Mouse (Mus musculus) C2C12 (cell line): Measurements from ENCODE around the gene Brsk2. TPM values are rescaled to one million over a fixed set of nuclear protein-coding genes. Genes with fewer than 3 reads are reported as not detected.

Experiments
- H3K27me3 ChIP-seq: one replicate; pipeline ENCODE4 v1.6.1; 2011; ENCODE audit not compliant: control insufficient read depth, insufficient read depth, insufficient read length
- H3K36me3 ChIP-seq: one replicate; pipeline ENCODE4 v1.6.1; 2011; ENCODE audit not compliant: control insufficient read depth, insufficient read depth
- H3K4me3 ChIP-seq: one replicate; pipeline ENCODE4 v1.5.1; 2011; ENCODE audit warnings: mild to moderate bottlenecking, control low read depth; ENCODE audit not compliant: poor library complexity, insufficient read depth, severe bottlenecking
- H3K79me2 ChIP-seq: one replicate; pipeline ENCODE4 v1.6.1; 2011; ENCODE audit not compliant: control insufficient read depth, insufficient read depth
- H3K79me3 ChIP-seq: one replicate; pipeline ENCODE4 v1.6.1; 2011; ENCODE audit warnings: low read depth, control low read depth
- H3ac ChIP-seq: one replicate; pipeline ENCODE3; 2011; ENCODE audit warnings: low read depth; ENCODE audit not compliant: control insufficient read depth, insufficient read length
- CEBPB ChIP-seq: IDR thresholded peaks from one replicate; pipeline ENCODE4 v1.6.1; 2011; ENCODE audit warnings: low read depth, mild to moderate bottlenecking, control low read depth, moderate library complexity
- CTCF ChIP-seq: IDR thresholded peaks from one replicate; pipeline ENCODE4 v1.5.1; 2011; ENCODE audit not compliant: control insufficient read depth, insufficient read depth, insufficient read length
- FOSL1 ChIP-seq: IDR thresholded peaks from one replicate; pipeline ENCODE4 v1.8.0; 2011; ENCODE audit warnings: mild to moderate bottlenecking, low read length; ENCODE audit not compliant: poor library complexity, insufficient read depth, severe bottlenecking
- MAX ChIP-seq: IDR thresholded peaks from one replicate; pipeline ENCODE4 v1.6.1; 2011; ENCODE audit warnings: mild to moderate bottlenecking, control low read depth
- MYOD1 ChIP-seq: IDR thresholded peaks from one replicate; pipeline ENCODE4 v1.6.1; 2011; ENCODE audit warnings: low read depth; ENCODE audit not compliant: control insufficient read depth, insufficient read length
- MYOG ChIP-seq: IDR thresholded peaks from one replicate; pipeline ENCODE4 v1.6.1; 2011; ENCODE audit not compliant: control insufficient read depth, insufficient read length; ENCODE audit errors: extremely low read depth
- USF1 ChIP-seq: IDR thresholded peaks from one replicate; pipeline ENCODE4 v1.6.1; 2011; ENCODE audit warnings: low read depth, mild to moderate bottlenecking, control low read depth, moderate library complexity
- polyA plus RNA-seq: library from polyadenylated mRNA; unstranded; fragments of >200 nt; fragmentation: generic; extraction: Trizol; gene quantifications from one replicate; pipeline ENCODE4 v1.2.1, GENCODE M21; 2012; ENCODE audit warnings: missing spikeins

Brsk2 gene
- polyA plus RNA-seq, 1 experiment: 0.05 TPM

- no peak for TF ChIP-seq MYOG
- no peaks in the 10 kb centered on the region for H3K36me3 ChIP-seq
- H3K27me3 ChIP-seq: peaks cover 12% of the 10 kb centered on the region
- H3K4me3 ChIP-seq: no peak overlapping the region
- H3K79me3 ChIP-seq: no peaks in the 10 kb centered on the region
- H3K79me2 ChIP-seq: no peaks in the 10 kb centered on the region
- H3ac ChIP-seq: no peak overlapping the region
These were observed 13.0 kb downstream of the Brsk2 start for GRCm38 (mm10) chr7:141962521-141962920.

GRCm38 (mm10) chr7:141966281-141966680 is 16.7 kb downstream of the Brsk2 start:
- peaks cover 12% of the 10 kb centered on the region for H3K27me3 ChIP-seq
- H3K36me3 ChIP-seq: no peaks in the 10 kb centered on the region
- no peaks in the 10 kb centered on the region for H3K79me3 ChIP-seq
- no peak overlapping the region for H3ac ChIP-seq
- no peak overlapping the region for H3K4me3 ChIP-seq
- H3K79me2 ChIP-seq: no peaks in the 10 kb centered on the region
- no peak for TF ChIP-seq CTCF
- TF ChIP-seq CEBPB: no peak
- no peak for TF ChIP-seq MYOG

- Histone ChIP-seq H3K27me3 (no peaks in the 10 kb centered on the region), H3ac (no peak overlapping the region), H3K36me3 (no peaks in the 10 kb centered on the region), H3K4me3 (no peak overlapping the region), H3K79me3 (no peaks in the 10 kb centered on the region), H3K79me2 (no peaks in the 10 kb centered on the region)
- TF ChIP-seq MYOG: no peak
- TF ChIP-seq FOSL1: no peak
- TF ChIP-seq MYOD1: no peak
- no peak for TF ChIP-seq CEBPB
- no peak for TF ChIP-seq MAX
- no peak for TF ChIP-seq CTCF
These were observed 23.5 kb downstream of the Brsk2 start for GRCm38 (mm10) chr7:141972831-141973619.

GRCm38 (mm10) chr7:141978003-141978402 is 28.5 kb downstream of the Brsk2 start:
- H3K79me3 ChIP-seq: no peaks in the 10 kb centered on the region
- peaks cover 5% of the 10 kb centered on the region for H3K27me3 ChIP-seq
- no peak overlapping the region for H3K4me3 ChIP-seq
- H3K36me3 ChIP-seq: no peaks in the 10 kb centered on the region
- TF ChIP-seq FOSL1 (no peak), USF1 (no peak), CTCF (no peak), MAX (no peak)
- H3ac ChIP-seq: no peak overlapping the region
- H3K79me2 ChIP-seq: no peaks in the 10 kb centered on the region

- no peaks in the 10 kb centered on the region for H3K79me2 ChIP-seq
- H3ac ChIP-seq: no peak overlapping the region
- TF ChIP-seq MYOG: no peak
- no peak for TF ChIP-seq CEBPB
- TF ChIP-seq MAX: no peak
- TF ChIP-seq FOSL1: no peak
- no peak for TF ChIP-seq MYOD1
- no peak for TF ChIP-seq USF1
- TF ChIP-seq CTCF: no peak
- no peaks in the 10 kb centered on the region for H3K36me3 ChIP-seq
- H3K27me3 ChIP-seq: peaks cover 15% of the 10 kb centered on the region
- H3K79me3 ChIP-seq: no peaks in the 10 kb centered on the region
- H3K4me3 ChIP-seq: no peak overlapping the region
These were observed 29.7 kb downstream of the Brsk2 start for GRCm38 (mm10) chr7:141979247-141979646.

- Histone ChIP-seq H3K36me3 (no peaks in the 10 kb centered on the region), H3K4me3 (no peak overlapping the region), H3K79me2 (no peaks in the 10 kb centered on the region), H3ac (no peak overlapping the region), H3K27me3 (peaks cover 28% of the 10 kb centered on the region), H3K79me3 (no peaks in the 10 kb centered on the region)
- no peak for TF ChIP-seq MAX
- no peak for TF ChIP-seq MYOD1
- no peak for TF ChIP-seq USF1
- no peak for TF ChIP-seq CEBPB
- no peak for TF ChIP-seq FOSL1
- no peak for TF ChIP-seq MYOG
- no peak for TF ChIP-seq CTCF
These were observed 31.7 kb downstream of the Brsk2 start for GRCm38 (mm10) chr7:141981237-141981636.
